Mouse (Mus musculus) heart, adult 2 months (tissue): ENCODE data around the gene Ly6c2. TPM values are rescaled to one million over a fixed set of nuclear protein-coding genes. Genes with fewer than 3 reads are reported as not detected.
A peak's percentile ranks its signal among the peaks of the same experiment; 100 is the strongest.
"Not testable (repeated sequence)": the region's sequence is repeated elsewhere in the genome, so short reads cannot be mapped to it uniquely, and the experiment has no call there.

Experiments used
- DNase-seq, 2 experiments: peaks; one replicate each; pipeline ENCODE4 v3.0.0; 2021
- H3K27ac ChIP-seq: fragments of 200-600 bp; 2 replicates; pipeline ENCODE4 v1.8.1; 2022
- H3K27me3 ChIP-seq: fragments of 200-500 bp; 2 replicates; pipeline ENCODE4 v1.6.1; 2012; ENCODE audit warnings: mild to moderate bottlenecking, low read length, inconsistent platforms, mixed read lengths; ENCODE audit not compliant: control insufficient read depth, insufficient read depth
- H3K36me3 ChIP-seq: fragments of 200-500 bp; 2 replicates; pipeline ENCODE4 v1.6.1; 2012; ENCODE audit warnings: low read length, inconsistent platforms; ENCODE audit not compliant: control insufficient read depth, insufficient read depth
- H3K4me1 ChIP-seq: fragments of 200-500 bp; 2 replicates; pipeline ENCODE4 v1.6.1; 2011; ENCODE audit warnings: low read length; ENCODE audit not compliant: control insufficient read depth, insufficient read depth
- H3K4me3 ChIP-seq: fragments of 200-600 bp; 2 replicates; pipeline ENCODE4 v1.8.1; 2022
- H3K79me2 ChIP-seq: fragments of 200-500 bp; replicated peaks from 2 replicates; pipeline ENCODE4 v1.6.1; 2012; ENCODE audit warnings: mild to moderate bottlenecking, inconsistent platforms, low read length, moderate library complexity, mixed read lengths; ENCODE audit not compliant: control insufficient read depth, insufficient read depth
- H3K9ac ChIP-seq: fragments of 200-500 bp; 2 replicates; pipeline ENCODE4 v1.6.1; 2012; ENCODE audit warnings: low read depth, mild to moderate bottlenecking, control low read depth, inconsistent platforms, low read length, mixed read lengths
- CTCF ChIP-seq: fragments of 200-600 bp; IDR thresholded peaks from 2 replicates; pipeline ENCODE4 v1.8.1; 2022; ENCODE audit warnings: antibody characterized with exemption, mild to moderate bottlenecking, moderate library complexity
- EP300 ChIP-seq: fragments of 200-500 bp; IDR thresholded peaks from 2 replicates; pipeline ENCODE4 v1.6.1; 2011; ENCODE audit warnings: low read depth, low read length, control low read depth; ENCODE audit not compliant: insufficient read depth
- POLR2A ChIP-seq: fragments of 200-500 bp; IDR thresholded peaks from 2 replicates; pipeline ENCODE4 v1.6.1; 2011; ENCODE audit warnings: mild to moderate bottlenecking, low read depth, low read length, control low read depth; ENCODE audit not compliant: insufficient read depth
- WGBS: fragments of 180-500 bp; shearing (Covaris S2); methylation state at CpG from one replicate; pipeline ENCODE4 v1.1.7; 2018; 5-methylcytosine and 5-hydroxymethylcytosine counted together
- intact Hi-C: fragments of 180-260 bp; cut with DNase I; formaldehyde crosslinking; loops from one replicate; pipeline ENCODE4 v1.15.1; 2025
- long read RNA-seq: library from polyadenylated mRNA; stranded (forward); transcript quantifications from one replicate; pipeline ENCODE4 v2.0.0, GENCODE M21; 2021
- polyA plus RNA-seq: library from polyadenylated mRNA; depleted of rRNA; stranded (reverse); fragments of >200 nt; gene quantifications from 2 replicates; pipeline ENCODE4 v1.2.3, GENCODE M21; 2012; rRNA removed
- total RNA-seq, 2 experiments: library from RNA; stranded (reverse); gene quantifications; 2 replicates each; pipeline ENCODE4 v1.2.3; 2021

Gene Ly6c2
- total RNA-seq (1 to 10 TPM; 6.5 to 7.5 TPM), polyA plus RNA-seq (2.4 and 6.1 TPM in 2 replicates)
- long read RNA-seq: 0 reads

GRCm38 (mm10) chr15:75111861-75112630, at the start of gene Ly6c2:
Gene Ly6c2, minus strand, starts transcription at chr15:75111970.
- H3K27me3 ChIP-seq, H3K79me2 ChIP-seq, H3K27ac ChIP-seq, H3K4me1 ChIP-seq, DNase-seq, intact Hi-C loops, H3K36me3 ChIP-seq, H3K4me3 ChIP-seq, H3K9ac ChIP-seq: not testable (repeated sequence)
- WGBS: 80% methylated on average over 1 of the region's 1 CpGs

GRCm38 (mm10) chr15:75157646-75158045, 45.9 kb upstream of the Ly6c2 start:
- Histone ChIP-seq H3K4me1 (no peaks in the 10 kb centered on the region), H3K4me3 (no peak overlapping the region), H3K79me2 (no peaks in the 10 kb centered on the region), H3K27me3 (no peaks in the 10 kb centered on the region), H3K36me3 (no peaks in the 10 kb centered on the region), H3K9ac (no peak overlapping the region), H3K27ac (no peak overlapping the region)
- 26% methylated on average over 1 of the region's 1 CpGs for WGBS
- TF ChIP-seq CTCF (no peak), EP300 (no peak), POLR2A (no peak)
- DNase-seq: no peak
- intact Hi-C loops: no loop called here

- Histone ChIP-seq H3K4me1 (no peaks in the 10 kb centered on the region), H3K27ac (no peak within 1 kb of the TSS), H3K36me3 (no peaks in the 10 kb centered on the region), H3K79me2 (no peaks in the 10 kb centered on the region), H3K27me3 (no peaks in the 10 kb centered on the region), H3K9ac (no peak within 1 kb of the TSS), H3K4me3 (no peak within 1 kb of the TSS)
- WGBS: 90% methylated on average over 1 of the region's 1 CpGs
- no peak for TF ChIP-seq EP300
- no peak for TF ChIP-seq CTCF
- TF ChIP-seq POLR2A: no peak
- intact Hi-C loops: no loop called here
- DNase-seq: no peak
Observed at GRCm38 (mm10) chr15:75154940-75155339, 43.2 kb upstream of the Ly6c2 start, which contains the start of gene Ly6g. Gene Ly6g, plus strand, starts transcription at chr15:75155240.

- no peak overlapping the region for H3K27ac ChIP-seq
- TF ChIP-seq EP300 (no peak), CTCF (no peak), POLR2A (no peak)
- H3K36me3 ChIP-seq: no peaks in the 10 kb centered on the region
- H3K4me1 ChIP-seq: no peaks in the 10 kb centered on the region
- intact Hi-C loops: no loop called here
- no peak overlapping the region for H3K4me3 ChIP-seq
- no peaks in the 10 kb centered on the region for H3K27me3 ChIP-seq
- no peak overlapping the region for H3K9ac ChIP-seq
- H3K79me2 ChIP-seq: no peaks in the 10 kb centered on the region
- DNase-seq: no peak
Observed at GRCm38 (mm10) chr15:75153087-75153486, 41.3 kb upstream of the Ly6c2 start.

- no peaks in the 10 kb centered on the region for H3K79me2 ChIP-seq
- H3K4me1 ChIP-seq: no peaks in the 10 kb centered on the region
- H3K9ac ChIP-seq: no peak overlapping the region
- 57% methylated on average over 3 of the region's 3 CpGs for WGBS
- TF ChIP-seq EP300 (no peak), CTCF (peak; percentile 56), POLR2A (no peak)
- no peaks in the 10 kb centered on the region for H3K36me3 ChIP-seq
- H3K27ac ChIP-seq: no peak overlapping the region
- H3K27me3 ChIP-seq: no peaks in the 10 kb centered on the region
- H3K4me3 ChIP-seq: no peak overlapping the region
- no peak for DNase-seq
- intact Hi-C loops: no loop called here
Observed at GRCm38 (mm10) chr15:75143735-75144134, 32.0 kb upstream of the Ly6c2 start.

GRCm38 (mm10) chr15:75141812-75142360, 30.1 kb upstream of the Ly6c2 start:
- H3K4me1 ChIP-seq, H3K4me3 ChIP-seq, intact Hi-C loops, H3K79me2 ChIP-seq, H3K9ac ChIP-seq, H3K36me3 ChIP-seq, H3K27me3 ChIP-seq, H3K27ac ChIP-seq: not testable (repeated sequence)
- 42% methylated on average over 6 of the region's 6 CpGs for WGBS
- TF ChIP-seq CTCF: peak; percentile 63
- DNase-seq: peak in 1 of 2 experiments; percentile 20

GRCm38 (mm10) chr15:75137739-75138138, 26.0 kb upstream of the Ly6c2 start:
- intact Hi-C loops: not testable (repeated sequence)

GRCm38 (mm10) chr15:75135090-75135783, 23.5 kb upstream of the Ly6c2 start:
- H3K27ac ChIP-seq, H3K4me1 ChIP-seq, DNase-seq, H3K36me3 ChIP-seq, H3K27me3 ChIP-seq, H3K4me3 ChIP-seq, intact Hi-C loops, H3K79me2 ChIP-seq, H3K9ac ChIP-seq: not testable (repeated sequence)
- WGBS: 76% methylated on average over 2 of the region's 2 CpGs

More at GRCm38 (mm10) chr15:75137739-75138138, 26.0 kb upstream of the Ly6c2 start:
- not testable (repeated sequence) for H3K79me2 ChIP-seq, H3K27me3 ChIP-seq, H3K27ac ChIP-seq, H3K4me3 ChIP-seq, H3K9ac ChIP-seq, H3K36me3 ChIP-seq, H3K4me1 ChIP-seq, DNase-seq
- 52% methylated on average over 3 of the region's 3 CpGs for WGBS
